ENCODE assay signal across 21 mouse cellular contexts in genomic region chr17:31169796-31170195, GRCm38 (mm10). TPM values are rescaled to one million over a fixed set of nuclear protein-coding genes. Genes with fewer than 3 reads are reported as not detected.
"Had no signal": no experiment of that assay in that cellular context is flagged by ENCODE, and none has a peak within 500 bp of the region (broad histone marks: within the 10 kb centered on the region; RNA-seq: fewer than 3 reads in every experiment).

No protein-coding gene starts in this region.

- H3K4me3 ChIP-seq: liver, embryonic 15.5 days; lung, embryonic 15.5 days; megakaryocyte, embryonic 14.5 days; midbrain, embryonic 13.5 days; midbrain, embryonic 15.5 days; neural tube, embryonic 12.5 days had no signal

- H3K36me3 ChIP-seq: liver, embryonic 15.5 days; lung, embryonic 15.5 days; midbrain, embryonic 13.5 days; midbrain, embryonic 15.5 days; neural tube, embryonic 12.5 days had no signal

- H3K27ac ChIP-seq: liver, embryonic 15.5 days; lung, embryonic 15.5 days; macrophage; midbrain, embryonic 13.5 days; midbrain, embryonic 15.5 days; neural tube, embryonic 12.5 days had no signal

- H3K4me1 ChIP-seq: liver, embryonic 15.5 days; lung, embryonic 15.5 days; midbrain, embryonic 13.5 days; midbrain, embryonic 15.5 days; neural tube, embryonic 12.5 days had no signal

- H3K4me2 ChIP-seq: liver, embryonic 15.5 days; lung, embryonic 15.5 days; midbrain, embryonic 11.5 days; midbrain, embryonic 13.5 days; midbrain, embryonic 15.5 days; neural tube, embryonic 12.5 days had no signal

- H3K27me3 ChIP-seq: liver, embryonic 15.5 days; lung, embryonic 15.5 days; midbrain, embryonic 13.5 days; midbrain, embryonic 15.5 days; neural tube, embryonic 12.5 days had no signal

- DNase-seq: liver, postnatal 0 days; lung, adult 2 months; lung, postnatal 14 days; lung, postnatal 36 days; right cerebral cortex, postnatal 14 days; thymus, adult 2 months; thymus, postnatal 25 days; thymus, postnatal 4 days had no signal

- ATAC-seq: liver, postnatal 0 days; lung, postnatal 0 days; midbrain, embryonic 13.5 days; midbrain, embryonic 15.5 days had no signal

- H3K9me3 ChIP-seq: liver, embryonic 15.5 days; lung, embryonic 15.5 days; midbrain, embryonic 13.5 days; midbrain, embryonic 15.5 days; neural tube, embryonic 12.5 days had no signal

- H3K9ac ChIP-seq: liver, embryonic 15.5 days; liver, postnatal 0 days; lung, embryonic 15.5 days; midbrain, embryonic 13.5 days; midbrain, embryonic 15.5 days; neural tube, embryonic 12.5 days had no signal

RNA-seq across cellular contexts. Expression of gene Tff1, which starts 4.7 kb away (rescaled TPM):
- polyA plus RNA-seq: liver, embryonic 15.5 days; liver, postnatal 0 days; lung, adult 2 months; lung, embryonic 15.5 days; lung, postnatal 0 days; macrophage; midbrain, embryonic 11.5 days; midbrain, embryonic 13.5 days; midbrain, embryonic 15.5 days; midbrain, postnatal 0 days; neural tube, embryonic 12.5 days; neural tube, embryonic 14.5 days; spleen, adult 2 months; urinary bladder, adult 2 months had no signal

RNA-seq across cellular contexts. Expression of gene Tff2, which starts 25.7 kb away (rescaled TPM):
- polyA plus RNA-seq: liver, embryonic 15.5 days; lung, embryonic 15.5 days; macrophage; midbrain, embryonic 11.5 days; midbrain, embryonic 13.5 days; midbrain, embryonic 15.5 days; midbrain, postnatal 0 days; neural tube, embryonic 12.5 days; neural tube, embryonic 14.5 days had no signal

RNA-seq across cellular contexts. Expression of gene Tmprss3, which starts 29.0 kb away (rescaled TPM):
- polyA plus RNA-seq: lung, postnatal 0 days; macrophage; midbrain, embryonic 13.5 days; neural tube, embryonic 12.5 days; neural tube, embryonic 14.5 days had no signal

RNA-seq across cellular contexts. Expression of gene Ubash3a, which starts 37.9 kb away (rescaled TPM):
- polyA plus RNA-seq: midbrain, embryonic 11.5 days; midbrain, embryonic 15.5 days; midbrain, postnatal 0 days had no signal

RNA-seq across cellular contexts. Expression of gene Tff3, which starts 40.4 kb away (rescaled TPM):
- polyA plus RNA-seq: lung, adult 2 months; lung, postnatal 0 days; macrophage; neural tube, embryonic 14.5 days; spleen, adult 2 months; urinary bladder, adult 2 months had no signal
